Comparison of ENCODE assay signal across 23 mouse cellular contexts in the genomic region with DNA sequence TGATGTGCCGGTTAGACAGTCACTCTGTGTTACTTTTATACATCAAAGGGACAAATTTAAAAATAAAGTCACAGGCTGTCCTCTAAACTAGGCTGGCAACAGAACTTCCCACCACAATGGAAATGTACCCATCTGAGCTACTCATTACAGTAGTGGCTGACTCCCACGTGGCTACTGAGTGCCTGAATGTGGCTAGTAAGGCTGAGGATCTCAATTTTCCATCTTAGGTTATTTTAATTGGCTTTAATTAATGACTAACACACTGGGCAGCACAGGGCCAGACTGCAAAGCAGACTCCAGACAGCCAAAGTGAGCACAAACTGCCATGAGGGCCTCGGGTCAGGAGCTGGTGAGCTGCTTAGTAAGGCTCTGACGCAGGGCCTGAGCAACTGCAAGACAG. TPM values are rescaled to one million over a fixed set of nuclear protein-coding genes. Genes with fewer than 3 reads are reported as not detected.
DNase-seq lines count a peak whose midpoint lies in the region; ATAC-seq and TF ChIP-seq lines count a peak whose summit lies in the region.
"Had no signal": no experiment of that assay in that cellular context is flagged by ENCODE, and none has a peak within 500 bp of the region (broad histone marks: within the 10 kb centered on the region; RNA-seq: fewer than 3 reads in every experiment).

No protein-coding gene starts in this region.

- peaks cover 40% of the 10 kb centered on the region for H3K4me1 ChIP-seq in kidney, embryonic 15.5 days
- H3K4me1 ChIP-seq in spleen, adult 2 months (ENCODE audit: control insufficient read depth, insufficient read depth, insufficient read length) = peaks cover 44% of the 10 kb centered on the region; the same call in 1 of the 2 replicates
- no peaks in the 10 kb centered on the region for H3K4me1 ChIP-seq in midbrain, embryonic 11.5 days (ENCODE audit: control insufficient read depth, insufficient read depth, low read length)

- no peaks in the 10 kb centered on the region for H3K36me3 ChIP-seq in kidney, embryonic 15.5 days
- no peaks in the 10 kb centered on the region for H3K36me3 ChIP-seq in spleen, adult 2 months (ENCODE audit: control insufficient read depth, insufficient read depth, low read length)
- H3K36me3 ChIP-seq in midbrain, embryonic 11.5 days (ENCODE audit: control insufficient read depth, insufficient read depth, low read length) = no peaks in the 10 kb centered on the region
- H3K36me3 ChIP-seq: embryonic facial prominence, embryonic 10.5 days; forebrain, embryonic 15.5 days; liver, embryonic 13.5 days; midbrain, embryonic 10.5 days had no signal

- TF ChIP-seq POLR2A in spleen, adult 2 months (IDR thresholded peaks at IDR 0.05; ENCODE audit: low read depth, low read length) = no peak

- WGBS in kidney, embryonic 15.5 days = 70% methylated on average over 4 of the region's 4 CpGs
- WGBS in spleen, adult 2 months = 61% methylated on average over 4 of the region's 4 CpGs
- WGBS in midbrain, embryonic 11.5 days = 94% methylated on average over 4 of the region's 4 CpGs

- no peaks in the 10 kb centered on the region for H3K9me3 ChIP-seq in kidney, embryonic 15.5 days (replicated peaks)
- no peaks in the 10 kb centered on the region for H3K9me3 ChIP-seq in midbrain, embryonic 11.5 days (ENCODE audit: control insufficient read depth, low read length)
- H3K9me3 ChIP-seq: embryonic facial prominence, embryonic 10.5 days; forebrain, embryonic 15.5 days; liver, embryonic 13.5 days; midbrain, embryonic 10.5 days had no signal

- no peak overlapping the region for H3K4me2 ChIP-seq in kidney, embryonic 15.5 days
- no peak overlapping the region for H3K4me2 ChIP-seq in midbrain, embryonic 11.5 days
- H3K4me2 ChIP-seq: forebrain, embryonic 15.5 days; liver, embryonic 13.5 days had no signal

- TF ChIP-seq CTCF in spleen, adult 2 months (IDR thresholded peaks at IDR 0.05; ENCODE audit: extremely low read depth, insufficient read depth, insufficient read length, insufficient replicate concordance) = no peak

- DNase-seq in kidney, adult 11 months = peak; percentile 88
- DNase-seq in spleen, adult 2 months (ENCODE audit: low read depth in 1 of 2, low spot score in 2 of 2) = no peak
- no peak for DNase-seq in spleen, postnatal 36 days (ENCODE audit: low spot score in 2 of 2)
- DNase-seq in kidney, adult 8-10 months = peak; percentile 83 to 85
- DNase-seq in lung, postnatal 4 days = no peak
- DNase-seq in midbrain, embryonic 11.5 days (ENCODE audit: low spot score, missing footprints) = no peak
- DNase-seq: adrenal gland, postnatal 25 days; B cell, adult 2 months; cerebellum, postnatal 36 days; gastrocnemius, postnatal 25 days; heart, postnatal 14 days; liver, embryonic 13.5 days; spleen, adult 18-20 months; thymus, postnatal 4 days had no signal

- no peak overlapping the region for H3K4me3 ChIP-seq in kidney, embryonic 15.5 days (replicated peaks)
- H3K4me3 ChIP-seq in spleen, adult 2 months (ENCODE audit: extremely low read depth, insufficient read depth, insufficient read length) = no peak overlapping the region
- H3K4me3 ChIP-seq in midbrain, embryonic 11.5 days (ENCODE audit: low read depth, low read length) = no peak overlapping the region
- H3K4me3 ChIP-seq: embryonic facial prominence, embryonic 10.5 days; erythroblast, embryonic 14.5 days; forebrain, embryonic 15.5 days; liver, embryonic 13.5 days; midbrain, embryonic 10.5 days; myocyte had no signal

- H3K27ac ChIP-seq in kidney, embryonic 15.5 days = no peak overlapping the region
- peak overlapping the region; percentile 94 for H3K27ac ChIP-seq in spleen, adult 2 months (ENCODE audit: insufficient read depth, low read length)
- H3K27ac ChIP-seq in midbrain, embryonic 11.5 days (ENCODE audit: low read depth, low read length) = no peak overlapping the region
- H3K27ac ChIP-seq: embryonic facial prominence, embryonic 10.5 days; forebrain, embryonic 15.5 days; liver, embryonic 13.5 days; midbrain, embryonic 10.5 days; stomach, postnatal 0 days had no signal

- ATAC-seq in kidney, embryonic 15.5 days (replicated peaks; ENCODE audit: low FRiP score) = no peak
- no peak for ATAC-seq in midbrain, embryonic 11.5 days (ENCODE audit: low FRiP score)
- ATAC-seq in cerebellum, adult (ENCODE audit: insufficient number of reproducible peaks, low FRiP score, low TSS enrichment) = no peak
- ATAC-seq: forebrain, embryonic 15.5 days; hindbrain, embryonic 16.5 days had no signal

- no peak overlapping the region for H3K9ac ChIP-seq in kidney, embryonic 15.5 days
- no peak overlapping the region for H3K9ac ChIP-seq in midbrain, embryonic 11.5 days (ENCODE audit: low read length)
- H3K9ac ChIP-seq: forebrain, embryonic 15.5 days; liver, embryonic 13.5 days had no signal

- no peaks in the 10 kb centered on the region for H3K27me3 ChIP-seq in kidney, embryonic 15.5 days
- H3K27me3 ChIP-seq in spleen, adult 2 months (ENCODE audit: control insufficient read depth, insufficient read depth, low read length) = no peaks in the 10 kb centered on the region
- no peaks in the 10 kb centered on the region for H3K27me3 ChIP-seq in midbrain, embryonic 11.5 days (ENCODE audit: control insufficient read depth, insufficient read depth, low read length)
- H3K27me3 ChIP-seq: forebrain, embryonic 15.5 days; liver, embryonic 13.5 days had no signal

RNA-seq across cellular contexts. Expression of a gene that starts 31.6 kb away (rescaled TPM):
- polyA plus RNA-seq in kidney, embryonic 15.5 days (2015; fragmentation: Nextera tagmentation; extraction: Ambion mirVana) = 45.2 and 46.2 TPM in 2 replicates
- polyA plus RNA-seq in spleen, adult 2 months (2012; rRNA removed) = 30.9 and 38.3 TPM in 2 replicates
- 41.2 TPM in 2 replicates for polyA plus RNA-seq in midbrain, embryonic 11.5 days (2014; fragmentation: Nextera tagmentation; extraction: Ambion mirVana)

Comparison
In these comparisons a context has a peak if more than half of its experiments do, and no peak if none do; other contexts are left out.
1. DNase-seq: peak in kidney, adult 11 months (single experiment) and kidney, adult 8-10 months (2 of 2); none in spleen, adult 2 months (0 of 2), spleen, postnatal 36 days (0 of 2), lung, postnatal 4 days (0 of 2) and midbrain, embryonic 11.5 days (single experiment).